ENCODE assay signal across 20 mouse cellular contexts in genomic region chr6:14700030-14700429, GRCm38 (mm10). TPM values are rescaled to one million over a fixed set of nuclear protein-coding genes. Genes with fewer than 3 reads are reported as not detected.
DNase-seq lines count a peak whose midpoint lies in the region; ATAC-seq and TF ChIP-seq lines count a peak whose summit lies in the region.
"Had no signal": no experiment of that assay in that cellular context is flagged by ENCODE, and none has a peak within 500 bp of the region (broad histone marks: within the 10 kb centered on the region; RNA-seq: fewer than 3 reads in every experiment).

No protein-coding gene starts in this region.

- H3K4me2 ChIP-seq in kidney, postnatal 0 days (ENCODE audit: low read length): no peak overlapping the region
- H3K4me2 ChIP-seq in lung, embryonic 16.5 days (ENCODE audit: low read depth, low read length): no peak overlapping the region
- H3K4me2 ChIP-seq: forebrain, embryonic 13.5 days; heart, embryonic 11.5 days; heart, embryonic 15.5 days; hindbrain, embryonic 13.5 days had no signal

- DNase-seq in embryo, embryonic 10.5 days (ENCODE audit: low spot score): peak; percentile 1
- no peak for DNase-seq in embryo, embryonic 11 days
- DNase-seq in kidney, postnatal 0 days (ENCODE audit: low spot score): peak; percentile 59
- no peak for DNase-seq in kidney, postnatal 14 days
- peak; percentile 45 for DNase-seq in lung, postnatal 36 days
- DNase-seq in adipocyte (ENCODE audit: low spot score): no peak
- DNase-seq: adrenal gland, postnatal 14 days; cerebellum, adult 11-12 months; cerebellum, adult 9-10 months; cerebellum, postnatal 25 days; forebrain, postnatal 0 days; gastrocnemius, postnatal 14 days; heart, adult 2 months; heart, postnatal 14 days had no signal

- H3K4me3 ChIP-seq in kidney, postnatal 0 days (replicated peaks; ENCODE audit: low read depth, low read length): no peak overlapping the region
- no peak overlapping the region for H3K4me3 ChIP-seq in lung, embryonic 16.5 days (ENCODE audit: low read length)
- H3K4me3 ChIP-seq: forebrain, embryonic 13.5 days; heart, adult 2 months; heart, embryonic 15.5 days; hindbrain, embryonic 13.5 days had no signal

- no peaks in the 10 kb centered on the region for H3K9me3 ChIP-seq in kidney, postnatal 0 days (replicated peaks; ENCODE audit: low read length)
- no peaks in the 10 kb centered on the region for H3K9me3 ChIP-seq in lung, embryonic 16.5 days (ENCODE audit: control insufficient read depth, low read length)
- H3K9me3 ChIP-seq: forebrain, embryonic 13.5 days; heart, embryonic 15.5 days; hindbrain, embryonic 13.5 days had no signal

- no peak overlapping the region for H3K27ac ChIP-seq in kidney, postnatal 0 days
- H3K27ac ChIP-seq in lung, embryonic 16.5 days (ENCODE audit: low read length): peak overlapping the region; percentile 55
- H3K27ac ChIP-seq: forebrain, embryonic 13.5 days; heart, adult 2 months; heart, embryonic 15.5 days; hindbrain, embryonic 13.5 days had no signal

- H3K36me3 ChIP-seq in kidney, postnatal 0 days (ENCODE audit: insufficient read depth, low read length): no peaks in the 10 kb centered on the region
- H3K36me3 ChIP-seq in lung, embryonic 16.5 days (ENCODE audit: control insufficient read depth, insufficient read depth, low read length): no peaks in the 10 kb centered on the region
- H3K36me3 ChIP-seq: heart, embryonic 15.5 days; hindbrain, embryonic 13.5 days had no signal

- no peaks in the 10 kb centered on the region for H3K4me1 ChIP-seq in kidney, postnatal 0 days (replicated peaks; ENCODE audit: insufficient read depth, low read length)
- H3K4me1 ChIP-seq in lung, embryonic 16.5 days (replicated peaks; ENCODE audit: control insufficient read depth, insufficient read depth, low read length): no peaks in the 10 kb centered on the region
- H3K4me1 ChIP-seq: forebrain, embryonic 13.5 days; heart, embryonic 15.5 days; hindbrain, embryonic 13.5 days had no signal

- peak; percentile 52; the same call in 1 of the 2 replicates for ATAC-seq in kidney, postnatal 0 days (replicated peaks; ENCODE audit: low FRiP score, low read depth)
- peak; percentile 95 for ATAC-seq in lung, embryonic 16.5 days (ENCODE audit: low read depth)
- ATAC-seq: forebrain, embryonic 13.5 days; forebrain, postnatal 0 days had no signal

- no peak overlapping the region for H3K9ac ChIP-seq in kidney, postnatal 0 days (ENCODE audit: low read depth, low read length)
- no peak overlapping the region for H3K9ac ChIP-seq in lung, embryonic 16.5 days (ENCODE audit: low read length)
- H3K9ac ChIP-seq: forebrain, embryonic 13.5 days; forebrain, postnatal 0 days; heart, embryonic 15.5 days; hindbrain, embryonic 13.5 days had no signal

- no peaks in the 10 kb centered on the region for H3K27me3 ChIP-seq in kidney, postnatal 0 days (ENCODE audit: insufficient read depth, low read length)
- H3K27me3 ChIP-seq in lung, embryonic 16.5 days (ENCODE audit: control insufficient read depth, insufficient read depth, low read depth, low read length): no peaks in the 10 kb centered on the region
- H3K27me3 ChIP-seq: forebrain, embryonic 13.5 days; heart, embryonic 15.5 days; hindbrain, embryonic 13.5 days had no signal

- TF ChIP-seq CTCF in kidney, postnatal 0 days (IDR thresholded peaks at IDR 0.05; ENCODE audit: low read depth): no peak

RNA-seq across cellular contexts. Expression of gene Ppp1r3a, which starts 55.0 kb away (rescaled TPM):
- polyA plus RNA-seq in kidney, postnatal 0 days (2015; fragmentation: Nextera tagmentation; extraction: Ambion mirVana): not detected in 2 replicates
- 0.39 and 0.57 TPM in 2 replicates for polyA plus RNA-seq in lung, embryonic 16.5 days (2015; fragmentation: Nextera tagmentation; extraction: Ambion mirVana)
- polyA plus RNA-seq: C2C12; forebrain, embryonic 13.5 days; forebrain, postnatal 0 days; hindbrain, embryonic 13.5 days had no signal

Comparison
In these comparisons a context has a peak if more than half of its experiments do, and no peak if none do; other contexts are left out.
1. DNase-seq: peak in embryo, embryonic 10.5 days (single experiment), kidney, postnatal 0 days (single experiment) and lung, postnatal 36 days (single experiment); none in embryo, embryonic 11 days (single experiment), kidney, postnatal 14 days (single experiment) and adipocyte (single experiment).